ENCODE assay signal across 8 mouse cellular contexts in genomic region chr10:39171603-39172539, GRCm38 (mm10). TPM values are rescaled to one million over a fixed set of nuclear protein-coding genes. Genes with fewer than 3 reads are reported as not detected.
A peak's percentile ranks its signal among the peaks of the same experiment; 100 is the strongest.
DNase-seq lines count a peak whose midpoint lies in the region; ATAC-seq and TF ChIP-seq lines count a peak whose summit lies in the region.

No protein-coding gene starts in this region.

- no peaks in the 10 kb centered on the region for H3K79me2 ChIP-seq in CH12.LX (replicated peaks; ENCODE audit: control insufficient read depth, extremely low read depth, insufficient read depth, poor library complexity, severe bottlenecking)

- TF ChIP-seq RAD21 in CH12.LX (IDR thresholded peaks at IDR 0.05; ENCODE audit: low read depth, low read length) = peak; percentile 29

- peaks cover 8 to 35% of the 10 kb centered on the region in 2 experiments for H3K4me1 ChIP-seq in CH12.LX (ENCODE audit: control insufficient read depth in 1 of 2, insufficient read depth in 2 of 2)
- peaks cover 5% of the 10 kb centered on the region for H3K4me1 ChIP-seq in forebrain, embryonic 11.5 days (replicated peaks; ENCODE audit: control insufficient read depth, insufficient read depth, low read length)
- H3K4me1 ChIP-seq in heart, embryonic 16.5 days (ENCODE audit: control insufficient read depth, insufficient read depth, low read length) = peaks cover 4% of the 10 kb centered on the region
- H3K4me1 ChIP-seq in liver, embryonic 15.5 days (replicated peaks) = peaks cover 33% of the 10 kb centered on the region
- peaks cover 26% of the 10 kb centered on the region for H3K4me1 ChIP-seq in neural tube, embryonic 12.5 days

- no peak overlapping the region for H3K27ac ChIP-seq in CH12.LX (ENCODE audit: insufficient read depth, low read depth)
- H3K27ac ChIP-seq in forebrain, embryonic 11.5 days (ENCODE audit: low read depth, low read length) = peak overlapping the region; percentile 86
- H3K27ac ChIP-seq in heart, embryonic 16.5 days (ENCODE audit: low read length) = peak overlapping the region; percentile 82
- H3K27ac ChIP-seq in liver, embryonic 15.5 days (replicated peaks) = peak overlapping the region; percentile 67; the same call in 1 of the 2 replicates
- peak overlapping the region; percentile 88 for H3K27ac ChIP-seq in neural tube, embryonic 12.5 days

- ATAC-seq in forebrain, embryonic 11.5 days (replicated peaks; ENCODE audit: low FRiP score) = peak; percentile 79
- ATAC-seq in heart, embryonic 16.5 days (replicated peaks; ENCODE audit: extremely low read depth, insufficient read depth, low FRiP score) = peak; percentile 67
- ATAC-seq in liver, embryonic 15.5 days (ENCODE audit: insufficient read depth) = peak; percentile 73
- ATAC-seq in neural tube, embryonic 12.5 days (ENCODE audit: low FRiP score, low read depth) = peak; percentile 83

- dilution Hi-C loops in CH12.LX (cut with MboI; ENCODE audit: extremely low pct_ligation_motif_present, extremely low pct_unique_long_range_greater_than_20kb, low sequenced_read_pairs) = no loop called here

- H3K4me2 ChIP-seq in CH12.LX (ENCODE audit: insufficient read depth, low read depth, poor library complexity, severe bottlenecking) = peak overlapping the region; percentile 90
- peak overlapping the region; percentile 71 for H3K4me2 ChIP-seq in forebrain, embryonic 11.5 days (ENCODE audit: low read depth, low read length, severe bottlenecking)
- peak overlapping the region; percentile 83 for H3K4me2 ChIP-seq in heart, embryonic 16.5 days (ENCODE audit: low read depth, low read length)
- peak overlapping the region; percentile 79 for H3K4me2 ChIP-seq in liver, embryonic 15.5 days
- H3K4me2 ChIP-seq in neural tube, embryonic 12.5 days (replicated peaks) = peak overlapping the region; percentile 68

- peak; percentile 63 to 82; a peak in 3 of 4 replicates for TF ChIP-seq CTCF in CH12.LX (conservative IDR thresholded peaks at IDR 0.05 in 1 of 2, IDR thresholded peaks at IDR 0.05 in 1 of 2; ENCODE audit: low read depth in 2 of 2, low read length in 2 of 2)

- no peaks in the 10 kb centered on the region for H3K36me3 ChIP-seq in CH12.LX (replicated peaks in 1 of 2; ENCODE audit: control insufficient read depth in 1 of 2, insufficient read depth in 1 of 2, low read length in 1 of 2)
- no peaks in the 10 kb centered on the region for H3K36me3 ChIP-seq in forebrain, embryonic 11.5 days (ENCODE audit: control insufficient read depth, insufficient read depth, low read length)
- no peaks in the 10 kb centered on the region for H3K36me3 ChIP-seq in heart, embryonic 16.5 days (ENCODE audit: control insufficient read depth, insufficient read depth)
- no peaks in the 10 kb centered on the region for H3K36me3 ChIP-seq in liver, embryonic 15.5 days (replicated peaks)
- H3K36me3 ChIP-seq in neural tube, embryonic 12.5 days = no peaks in the 10 kb centered on the region

- 10% methylated on average over 26 of the region's 26 CpGs for WGBS in forebrain, embryonic 11.5 days
- 17% methylated on average over 26 of the region's 26 CpGs for WGBS in heart, embryonic 16.5 days
- 15% methylated on average over 26 of the region's 26 CpGs for WGBS in liver, embryonic 15.5 days (ENCODE audit: insufficient replicate concordance)
- 11% methylated on average over 26 of the region's 26 CpGs for WGBS in neural tube, embryonic 12.5 days

- TF ChIP-seq EP300 in CH12.LX (IDR thresholded peaks at IDR 0.05; ENCODE audit: low read length) = no peak

- in situ Hi-C loops in CH12.LX (cut with MboI; ENCODE audit: low pct_ligation_motif_present, low pct_unique_long_range_greater_than_20kb, low sequenced_read_pairs) = loop anchor here (10.0 kb wide), 1 partner anchor 63 kb away; no protein-coding TSS in a partner anchor

- peak; percentile 37; the same call in 1 of the 2 replicates for TF ChIP-seq POLR2A in CH12.LX (IDR thresholded peaks at IDR 0.05; ENCODE audit: low read depth, low read length)

- peak overlapping the region; percentile 59 to 77 (median 73) for H3K4me3 ChIP-seq in CH12.LX (replicated peaks in 1 of 3; ENCODE audit: low read depth in 2 of 3, low read length in 2 of 3, poor library complexity in 1 of 3)
- peak overlapping the region; percentile 29 for H3K4me3 ChIP-seq in forebrain, embryonic 11.5 days (ENCODE audit: low read depth, low read length)
- H3K4me3 ChIP-seq in heart, embryonic 16.5 days (ENCODE audit: low read length) = peak overlapping the region; percentile 61
- peak overlapping the region; percentile 55 for H3K4me3 ChIP-seq in liver, embryonic 15.5 days (replicated peaks)
- peak overlapping the region; percentile 40 for H3K4me3 ChIP-seq in neural tube, embryonic 12.5 days

- peak overlapping the region; percentile 79 for H3K9ac ChIP-seq in CH12.LX (ENCODE audit: insufficient read depth, low read depth)
- H3K9ac ChIP-seq in forebrain, embryonic 11.5 days (ENCODE audit: low read length) = peak overlapping the region; percentile 54
- H3K9ac ChIP-seq in heart, embryonic 16.5 days (ENCODE audit: low read length) = peak overlapping the region; percentile 59
- H3K9ac ChIP-seq in liver, embryonic 15.5 days = no peak overlapping the region
- H3K9ac ChIP-seq in neural tube, embryonic 12.5 days = peak overlapping the region; percentile 49; the same call in 1 of the 2 replicates

- H3K9me3 ChIP-seq in CH12.LX (replicated peaks; ENCODE audit: low read length) = no peaks in the 10 kb centered on the region
- H3K9me3 ChIP-seq in forebrain, embryonic 11.5 days (ENCODE audit: control insufficient read depth, low read length) = no peaks in the 10 kb centered on the region
- H3K9me3 ChIP-seq in heart, embryonic 16.5 days (replicated peaks; ENCODE audit: control insufficient read depth, low read length) = no peaks in the 10 kb centered on the region
- no peaks in the 10 kb centered on the region for H3K9me3 ChIP-seq in liver, embryonic 15.5 days (replicated peaks)
- no peaks in the 10 kb centered on the region for H3K9me3 ChIP-seq in neural tube, embryonic 12.5 days

- peak; percentile 94 for DNase-seq in CH12.LX (ENCODE audit: extremely low read depth)
- peak; percentile 78 for DNase-seq in c-Kit-positive CD71-positive TER-119-negative erythroid progenitor cells, embryonic 14.5 days (ENCODE audit: low read depth)
- DNase-seq in forebrain, embryonic 11.5 days (ENCODE audit: low spot score) = peak; percentile 89
- peak; percentile 86 to 90 for DNase-seq in kidney, postnatal 36 days
- DNase-seq in telencephalon, adult 2 months (ENCODE audit: low read depth, low spot score) = peak; percentile 95

- no peaks in the 10 kb centered on the region for H3K27me3 ChIP-seq in CH12.LX (replicated peaks)
- peaks cover 4% of the 10 kb centered on the region; the same call in 1 of the 2 replicates for H3K27me3 ChIP-seq in forebrain, embryonic 11.5 days (ENCODE audit: control insufficient read depth, insufficient read depth, low read length)
- no peaks in the 10 kb centered on the region for H3K27me3 ChIP-seq in heart, embryonic 16.5 days (ENCODE audit: control insufficient read depth, insufficient read depth, low read length)
- peaks cover 30% of the 10 kb centered on the region for H3K27me3 ChIP-seq in liver, embryonic 15.5 days
- no peaks in the 10 kb centered on the region for H3K27me3 ChIP-seq in neural tube, embryonic 12.5 days (replicated peaks)

TF ChIP-seq in CH12.LX, 34 proteins besides CTCF, POLR2A, EP300 and RAD21 (continues in another document):
- TF ChIP-seq KAT2A (IDR thresholded peaks at IDR 0.05; ENCODE audit: insufficient replicate concordance, low read length) (no peak), SMC3 (IDR thresholded peaks at IDR 0.05; ENCODE audit: low read depth, low read length) (peak; percentile 50), USF1 (IDR thresholded peaks at IDR 0.05; ENCODE audit: low read depth, low read length) (peak; percentile 95), MAZ (IDR thresholded peaks at IDR 0.05; ENCODE audit: low read depth, low read length) (no peak), ZNF384 (IDR thresholded peaks at IDR 0.05; ENCODE audit: low read depth, low read length) (no peak), TBP (conservative IDR thresholded peaks at IDR 0.05; ENCODE audit: low read depth, low read length) (peak; percentile 82; the same call in 1 of the 2 replicates), POLR2AphosphoS2 (IDR thresholded peaks at IDR 0.05; ENCODE audit: low read depth, low read length) (no peak), ZMIZ1 (IDR thresholded peaks at IDR 0.05; ENCODE audit: low read depth, low read length) (no peak), ELF1 (IDR thresholded peaks at IDR 0.05; ENCODE audit: low read depth, low read length) (peak; percentile 18; the same call in 1 of the 2 replicates), NRF1 (IDR thresholded peaks at IDR 0.05; ENCODE audit: low read depth, low read length) (no peak), GABPA (IDR thresholded peaks at IDR 0.05; ENCODE audit: insufficient replicate concordance, low read depth, low read length) (no peak)

RNA-seq across cellular contexts. Expression of gene Ccn6, which starts 8.3 kb away (rescaled TPM):
- total RNA-seq in CH12.LX (2012; rRNA removed) (not detected in 2 replicates), CH12.LX (2014; rRNA removed) (not detected in 2 replicates)
- polyA plus RNA-seq in CH12.LX (2012; ENCODE audit: insufficient read length, low read depth) = 0.33 and 0.48 TPM in 2 replicates
- 0.27 and 0.31 TPM in 2 replicates for polyA plus RNA-seq in forebrain, embryonic 11.5 days (2014; fragmentation: Nextera tagmentation; extraction: Ambion mirVana)
- 0.15 and 0.26 TPM in 2 replicates for polyA plus RNA-seq in heart, embryonic 16.5 days (2015; fragmentation: Nextera tagmentation; extraction: Ambion mirVana)
- polyA plus RNA-seq in liver, embryonic 15.5 days (2015; fragmentation: Nextera tagmentation; extraction: Ambion mirVana) = 0.10 TPM in 1 of 2 replicates, not detected in the other
- polyA plus RNA-seq in neural tube, embryonic 12.5 days (2016; fragmentation: Nextera tagmentation; extraction: Ambion mirVana) = 0.42 and 0.67 TPM in 2 replicates

RNA-seq across cellular contexts. Expression of gene Tube1, which starts 38.1 kb away (rescaled TPM):
- 8.4 and 11.7 TPM in 2 replicates for total RNA-seq in CH12.LX (2012; rRNA removed)
- total RNA-seq in CH12.LX (2014; rRNA removed) = 16.1 and 16.7 TPM in 2 replicates
- polyA plus RNA-seq in CH12.LX (2012; ENCODE audit: insufficient read length, low read depth) = 13.3 and 14.6 TPM in 2 replicates
- 23.2 and 25.4 TPM in 2 replicates for polyA plus RNA-seq in forebrain, embryonic 11.5 days (2014; fragmentation: Nextera tagmentation; extraction: Ambion mirVana)
- 7.9 and 11.9 TPM in 2 replicates for polyA plus RNA-seq in heart, embryonic 16.5 days (2015; fragmentation: Nextera tagmentation; extraction: Ambion mirVana)
- polyA plus RNA-seq in liver, embryonic 15.5 days (2015; fragmentation: Nextera tagmentation; extraction: Ambion mirVana) = 4.4 and 4.9 TPM in 2 replicates
- 14.5 and 17.1 TPM in 2 replicates for polyA plus RNA-seq in neural tube, embryonic 12.5 days (2016; fragmentation: Nextera tagmentation; extraction: Ambion mirVana)

RNA-seq across cellular contexts. Expression of gene Fam229b, which starts 38.2 kb away (rescaled TPM):
- total RNA-seq in CH12.LX (2012; rRNA removed) (8.2 and 11.2 TPM in 2 replicates), CH12.LX (2014; rRNA removed) (17.3 and 18.3 TPM in 2 replicates)
- 6.2 and 6.9 TPM in 2 replicates for polyA plus RNA-seq in CH12.LX (2012; ENCODE audit: insufficient read length, low read depth)
- 12.5 and 13.3 TPM in 2 replicates for polyA plus RNA-seq in forebrain, embryonic 11.5 days (2014; fragmentation: Nextera tagmentation; extraction: Ambion mirVana)
- polyA plus RNA-seq in heart, embryonic 16.5 days (2015; fragmentation: Nextera tagmentation; extraction: Ambion mirVana) = 8.7 and 10.7 TPM in 2 replicates
- polyA plus RNA-seq in liver, embryonic 15.5 days (2015; fragmentation: Nextera tagmentation; extraction: Ambion mirVana) = 0.89 and 0.91 TPM in 2 replicates
- 20.3 and 24.0 TPM in 2 replicates for polyA plus RNA-seq in neural tube, embryonic 12.5 days (2016; fragmentation: Nextera tagmentation; extraction: Ambion mirVana)
